Mouse (Mus musculus): ENCODE data around the gene Upp2.

GRCm38 (mm10) chr2:58597556-58597955, 30.5 kb downstream of the Upp2 start:
- TF ChIP-seq CTCF (IDR thresholded peaks at IDR 0.05; ENCODE audit: low read depth) (no peak), EP300 (IDR thresholded peaks at IDR 0.05; ENCODE audit: low read depth) (no peak)

Data from liver, postnatal 0 days (tissue).